Mouse (Mus musculus): ENCODE data around the gene Spsb4.

Spsb4 gene

DNA sequence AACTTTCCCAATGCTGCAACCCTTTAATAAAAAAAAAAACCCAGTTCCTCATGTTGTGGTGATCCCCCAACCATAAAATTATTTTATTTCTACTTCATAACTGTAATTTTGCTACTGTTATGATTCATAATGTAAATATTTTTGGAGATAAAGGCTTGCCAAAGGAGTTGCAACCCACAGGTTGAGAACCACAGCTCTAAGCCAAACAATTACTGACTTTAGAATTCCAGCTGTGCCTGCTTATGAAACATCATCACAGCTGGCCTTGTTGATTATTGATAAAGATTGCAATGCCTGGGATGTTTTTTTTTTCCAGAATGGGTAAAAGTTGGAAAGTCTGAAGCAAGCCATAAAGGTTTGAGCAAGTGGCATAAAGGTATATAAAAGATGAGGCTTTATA is 119.6 kb downstream of the Spsb4 start:
- DNase-seq (ENCODE audit: low spot score): no peak

GRCm38 (mm10) chr9:96896690-96897089 is 122.0 kb downstream of the Spsb4 start:
- DNase-seq (ENCODE audit: low spot score): no peak

- DNase-seq (ENCODE audit: low spot score): peak; percentile 42
These were observed 125.1 kb downstream of the Spsb4 start for GRCm38 (mm10) chr9:96893582-96893981.
